Mouse (Mus musculus): ENCODE measurements around the gene Ercc6l. TPM values are rescaled to one million over a fixed set of nuclear protein-coding genes. Genes with fewer than 3 reads are reported as not detected.
"Not testable (repeated sequence)": the region's sequence is repeated elsewhere in the genome, so short reads cannot be mapped to it uniquely, and the experiment has no call there.

The Ercc6l gene
- polyA plus RNA-seq, 1 experiment from 2014 or later = 11.7 TPM

DNA sequence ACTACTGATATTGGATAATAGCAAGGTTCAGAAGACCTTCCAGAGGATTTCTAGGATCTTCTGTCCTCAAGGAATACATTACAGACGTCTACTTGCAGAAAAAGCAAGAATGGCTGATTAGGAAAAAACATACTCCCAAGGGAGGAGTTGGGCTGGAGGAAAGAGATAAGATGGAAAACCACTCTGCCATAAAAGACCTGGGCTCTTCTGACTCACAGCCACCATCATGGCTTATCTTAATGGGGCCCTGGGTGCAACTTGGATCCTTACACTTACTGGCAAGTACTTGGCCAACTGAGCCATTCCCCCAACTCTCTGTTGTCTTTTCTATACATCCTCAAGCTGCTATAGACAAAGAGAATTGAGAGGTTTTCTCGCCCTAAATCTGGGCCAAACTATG lies 53.1 kb downstream of the Ercc6l start:
- ATAC-seq (ENCODE audit: insufficient number of reproducible peaks, insufficient read depth, low FRiP score, low TSS enrichment, low read depth); H3K27ac ChIP-seq; H3K4me3 ChIP-seq; H3K9me3 ChIP-seq; H3K4me1 ChIP-seq; H3K9ac ChIP-seq; H3K4me2 ChIP-seq; H3K36me3 ChIP-seq: not testable (repeated sequence)
- peaks cover 22% of the 10 kb centered on the region; the same call in 1 of the 2 replicates for H3K27me3 ChIP-seq
- 65% methylated on average over 2 of the region's 2 CpGs for WGBS

DNA sequence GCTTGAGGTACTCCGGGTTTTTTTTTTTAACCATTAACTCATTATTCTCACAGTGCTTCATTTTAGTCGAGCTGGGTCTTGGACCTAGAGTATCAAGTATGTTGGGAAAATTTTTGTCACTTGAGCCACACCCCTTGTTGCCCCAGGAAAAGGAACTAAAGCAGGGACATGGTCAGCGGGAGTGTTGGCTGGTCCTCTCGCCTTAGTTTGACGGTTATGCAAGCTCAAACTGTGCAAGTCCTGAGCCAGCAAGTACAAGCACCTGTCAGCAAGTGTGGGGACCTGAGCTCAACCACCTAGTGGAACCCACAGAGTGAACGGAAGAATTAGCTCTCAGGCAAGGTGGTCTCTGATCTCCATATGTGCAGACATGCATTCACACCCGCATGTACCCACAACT lies 55.0 kb downstream of the Ercc6l start:
- Histone ChIP-seq H3K4me1 (no peaks in the 10 kb centered on the region), H3K9me3 (no peaks in the 10 kb centered on the region), H3K27ac (no peak overlapping the region), H3K9ac (no peak overlapping the region), H3K27me3 (peaks cover 19% of the 10 kb centered on the region; the same call in 1 of the 2 replicates), H3K4me3 (no peak overlapping the region), H3K36me3 (no peaks in the 10 kb centered on the region), H3K4me2 (no peak overlapping the region)
- ATAC-seq (ENCODE audit: insufficient number of reproducible peaks, insufficient read depth, low FRiP score, low TSS enrichment, low read depth) = no peak
- WGBS = 61% methylated on average over 7 of the region's 7 CpGs

DNA sequence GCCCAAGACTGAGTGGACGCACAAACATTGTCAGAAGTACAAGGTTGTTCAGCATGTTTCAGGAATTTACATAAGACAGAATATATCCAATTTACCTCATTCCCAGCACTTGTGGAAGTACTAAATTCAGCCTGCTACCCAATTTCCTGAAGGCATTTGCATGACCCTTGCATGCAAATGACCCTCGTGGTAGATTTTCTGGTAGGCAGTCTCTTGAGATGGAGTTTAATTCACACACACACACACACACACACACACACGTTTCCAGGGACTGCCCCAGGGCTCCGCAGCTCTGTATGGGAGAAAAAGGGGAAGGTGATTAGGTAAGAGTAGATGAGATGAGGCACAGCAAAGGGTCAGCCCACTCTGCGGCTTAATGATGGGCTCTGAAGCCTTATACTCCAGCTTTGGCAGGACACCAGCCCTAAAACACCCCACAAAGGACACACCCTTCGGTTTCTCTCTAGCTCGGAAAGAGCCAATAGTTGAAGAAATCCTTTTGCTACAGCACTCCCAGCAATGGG lies 62.4 kb downstream of the Ercc6l start:
- Histone ChIP-seq H3K4me2 (no peak overlapping the region), H3K27ac (no peak overlapping the region), H3K9ac (no peak overlapping the region), H3K36me3 (no peaks in the 10 kb centered on the region), H3K9me3 (no peaks in the 10 kb centered on the region), H3K4me3 (no peak overlapping the region), H3K27me3 (peaks cover 18% of the 10 kb centered on the region), H3K4me1 (no peaks in the 10 kb centered on the region)
- ATAC-seq (ENCODE audit: insufficient number of reproducible peaks, insufficient read depth, low FRiP score, low TSS enrichment, low read depth) = no peak
- 74% methylated on average over 7 of the region's 7 CpGs for WGBS

Other genes with a start within 250 kb of the Ercc6l start
- gene Rtl5, start 85.8 kb downstream of the Ercc6l start, polyA plus RNA-seq (2015; fragmentation: Nextera tagmentation; extraction: Ambion mirVana) = 2.3 and 2.4 TPM in 2 replicates
- 69.1 and 81.5 TPM in 2 replicates for gene Pin4, start 37.6 kb downstream of the Ercc6l start, polyA plus RNA-seq (2015; fragmentation: Nextera tagmentation; extraction: Ambion mirVana)
- gene Rps4x, start 32.3 kb upstream of the Ercc6l start, polyA plus RNA-seq (2015; fragmentation: Nextera tagmentation; extraction: Ambion mirVana) = 839 and 866 TPM in 2 replicates
- 8.2 and 11.0 TPM in 2 replicates for gene Cited1, start 95.1 kb upstream of the Ercc6l start, polyA plus RNA-seq (2015; fragmentation: Nextera tagmentation; extraction: Ambion mirVana)

All from embryonic facial prominence, embryonic 13.5 days (tissue).